Mouse (Mus musculus): ENCODE measurements around the gene Rfc2. TPM values are rescaled to one million over a fixed set of nuclear protein-coding genes. Genes with fewer than 3 reads are reported as not detected.

Rfc2 gene
- total and polyA plus RNA-seq, 3 experiments: 222 to 283 (median 237) TPM

- Histone ChIP-seq H3K9me3 (replicated peaks; ENCODE audit: low read length) (no peaks in the 10 kb centered on the region), H3K4me1 (ENCODE audit: control insufficient read depth in 1 of 2, insufficient read depth in 2 of 2) (peaks cover 6 to 42% of the 10 kb centered on the region in 2 experiments), H3K27me3 (replicated peaks) (no peaks in the 10 kb centered on the region), H3K36me3 (replicated peaks in 1 of 2; ENCODE audit: control insufficient read depth in 1 of 2, insufficient read depth in 1 of 2, low read length in 1 of 2) (peaks cover 0 to 5% of the 10 kb centered on the region in 2 experiments), H3K4me2 (ENCODE audit: insufficient read depth, low read depth, poor library complexity, severe bottlenecking) (peak overlapping the region; percentile 42), H3K4me3 (replicated peaks in 1 of 3; ENCODE audit: low read depth in 2 of 3, low read length in 2 of 3, poor library complexity in 1 of 3) (peak overlapping the region; percentile 70 to 90 (median 79)), H3K9ac (ENCODE audit: insufficient read depth, low read depth) (peak overlapping the region; percentile 54), H3K27ac (ENCODE audit: insufficient read depth, low read depth) (peak overlapping the region; percentile 34), H3K79me2 (replicated peaks; ENCODE audit: control insufficient read depth, extremely low read depth, insufficient read depth, poor library complexity, severe bottlenecking) (no peaks in the 10 kb centered on the region)
- TF ChIP-seq MEF2A (IDR thresholded peaks at IDR 0.05; ENCODE audit: borderline replicate concordance, low read depth, low read length) (0 out of 2 replicates have a peak, but pooled peaks have one; percentile 2), SMC3 (IDR thresholded peaks at IDR 0.05; ENCODE audit: low read depth, low read length) (no peak), ZNF384 (IDR thresholded peaks at IDR 0.05; ENCODE audit: low read depth, low read length) (peak; percentile 47; the same call in 1 of the 2 replicates)
- in situ Hi-C loops (cut with MboI; ENCODE audit: low pct_ligation_motif_present, low pct_unique_long_range_greater_than_20kb, low sequenced_read_pairs): loop anchor here (5.0 kb wide), 1 partner anchor 44 kb away; no protein-coding TSS in a partner anchor
- dilution Hi-C loops (cut with MboI; ENCODE audit: extremely low pct_ligation_motif_present, extremely low pct_unique_long_range_greater_than_20kb, low sequenced_read_pairs): no loop called here
- no peak for DNase-seq (ENCODE audit: extremely low read depth)
Observed at GRCm38 (mm10) chr5:134551233-134552109, 29.7 kb upstream of the Rfc2 start.

- H3K9me3 ChIP-seq (replicated peaks; ENCODE audit: low read length): no peaks in the 10 kb centered on the region
- peak within 1 kb of the TSS; percentile 70 to 90 (median 79) for H3K4me3 ChIP-seq (replicated peaks in 1 of 3; ENCODE audit: low read depth in 2 of 3, low read length in 2 of 3, poor library complexity in 1 of 3)
- peaks cover 6 to 38% of the 10 kb centered on the region in 2 experiments for H3K4me1 ChIP-seq (ENCODE audit: control insufficient read depth in 1 of 2, insufficient read depth in 2 of 2)
- H3K27ac ChIP-seq (ENCODE audit: insufficient read depth, low read depth): peak within 1 kb of the TSS; percentile 34
- DNase-seq (ENCODE audit: extremely low read depth): peak; percentile 82
- in situ Hi-C loops (cut with MboI; ENCODE audit: low pct_ligation_motif_present, low pct_unique_long_range_greater_than_20kb, low sequenced_read_pairs): loop anchor here (5.0 kb wide), 1 partner anchor 45 kb away; no protein-coding TSS in a partner anchor
- no peaks in the 10 kb centered on the region for H3K79me2 ChIP-seq (replicated peaks; ENCODE audit: control insufficient read depth, extremely low read depth, insufficient read depth, poor library complexity, severe bottlenecking)
- H3K4me2 ChIP-seq (ENCODE audit: insufficient read depth, low read depth, poor library complexity, severe bottlenecking): peak within 1 kb of the TSS; percentile 80
- peak within 1 kb of the TSS; percentile 54 for H3K9ac ChIP-seq (ENCODE audit: insufficient read depth, low read depth)
- dilution Hi-C loops (cut with MboI; ENCODE audit: extremely low pct_ligation_motif_present, extremely low pct_unique_long_range_greater_than_20kb, low sequenced_read_pairs): no loop called here
- H3K36me3 ChIP-seq (replicated peaks in 1 of 2; ENCODE audit: control insufficient read depth in 1 of 2, insufficient read depth in 1 of 2, low read length in 1 of 2): peaks cover 0 to 4% of the 10 kb centered on the region in 2 experiments
- no peaks in the 10 kb centered on the region for H3K27me3 ChIP-seq (replicated peaks)
- TF ChIP-seq ZKSCAN1 (IDR thresholded peaks at IDR 0.05; ENCODE audit: borderline replicate concordance, low read depth, low read length): no peak
- TF ChIP-seq MXI1 (IDR thresholded peaks at IDR 0.05; ENCODE audit: low read depth, low read length): no peak; the same call in none of the 2 replicates
- TF ChIP-seq TCF12 (IDR thresholded peaks at IDR 0.05; ENCODE audit: low read depth, low read length): peak; percentile 53; the same call in 1 of the 2 replicates
- TF ChIP-seq BHLHE40 (IDR thresholded peaks at IDR 0.05; ENCODE audit: low read depth, low read length): no peak
- no peak for TF ChIP-seq JUND (conservative IDR thresholded peaks at IDR 0.05; ENCODE audit: low read depth, low read length)
- no peak for TF ChIP-seq MAX (IDR thresholded peaks at IDR 0.05; ENCODE audit: low read length)
- no peak for TF ChIP-seq JUN (IDR thresholded peaks at IDR 0.05; ENCODE audit: insufficient read depth, low read depth, low read length)
- TF ChIP-seq MAFK (IDR thresholded peaks at IDR 0.05; ENCODE audit: insufficient replicate concordance, low read length): no peak
- no peak; the same call in 1 of the 2 replicates for TF ChIP-seq SIN3A (IDR thresholded peaks at IDR 0.05; ENCODE audit: low read length)
- TF ChIP-seq RCOR1 (conservative IDR thresholded peaks at IDR 0.05; ENCODE audit: low read depth, low read length): no peak
- no peak for TF ChIP-seq ELF1 (IDR thresholded peaks at IDR 0.05; ENCODE audit: low read depth, low read length)
- TF ChIP-seq POLR2AphosphoS2 (IDR thresholded peaks at IDR 0.05; ENCODE audit: low read depth, low read length): no peak
- TF ChIP-seq GABPA (IDR thresholded peaks at IDR 0.05; ENCODE audit: insufficient replicate concordance, low read depth, low read length): no peak
- no peak for TF ChIP-seq RAD21 (IDR thresholded peaks at IDR 0.05; ENCODE audit: low read depth, low read length)
- no peak for TF ChIP-seq ZMIZ1 (IDR thresholded peaks at IDR 0.05; ENCODE audit: low read depth, low read length)
- peak; percentile 45; the same call in 1 of the 2 replicates for TF ChIP-seq POLR2A (IDR thresholded peaks at IDR 0.05; ENCODE audit: low read depth, low read length)
- peak; percentile 39; the same call in 1 of the 2 replicates for TF ChIP-seq HCFC1 (IDR thresholded peaks at IDR 0.05; ENCODE audit: low read depth, low read length)
- TF ChIP-seq PAX5 (IDR thresholded peaks at IDR 0.05; ENCODE audit: low read length): no peak
- TF ChIP-seq EP300 (IDR thresholded peaks at IDR 0.05; ENCODE audit: low read length): no peak
- no peak for TF ChIP-seq MYC (IDR thresholded peaks at IDR 0.05; ENCODE audit: low read depth, low read length)
- peak; percentile 99 for TF ChIP-seq UBTF (IDR thresholded peaks at IDR 0.05; ENCODE audit: low read depth, low read length)
- TF ChIP-seq MAZ (IDR thresholded peaks at IDR 0.05; ENCODE audit: low read depth, low read length): peak; percentile 62; the same call in 1 of the 2 replicates
- peak; percentile 41; the same call in 1 of the 2 replicates for TF ChIP-seq NELFE (IDR thresholded peaks at IDR 0.05; ENCODE audit: low read depth, low read length)
- TF ChIP-seq KAT2A (IDR thresholded peaks at IDR 0.05; ENCODE audit: insufficient replicate concordance, low read length): no peak
- TF ChIP-seq SMC3 (IDR thresholded peaks at IDR 0.05; ENCODE audit: low read depth, low read length): no peak
Observed at GRCm38 (mm10) chr5:134552110-134552972, 28.8 kb upstream of the Rfc2 start, which contains the start of gene Clip2. Gene Clip2 (minus strand): TSS chr5:134552434.
